Mouse (Mus musculus) mouse embryonic stem cell (cell line): ENCODE data around the gene Cdipt.

Experiments
- in situ Hi-C, 2 experiments: fragments of 300-500 bp; cut with MboI; formaldehyde crosslinking; loops; 1 replicate in 1 of 2; 3 replicates in 1 of 2; pipeline ENCODE4 v1.14.3; 2019 to 2020; ENCODE audit warnings: low sequenced_read_pairs in 2 of 2, low pct_unique_long_range_greater_than_20kb in 1 of 2, mixed read lengths in 1 of 2; ENCODE audit not compliant: unreplicated experiment in 1 of 2

The Cdipt gene

GRCm38 (mm10) chr7:127007313-127008024 lies 31.8 kb downstream of the Cdipt start:
- in situ Hi-C loops, result no loop called here

GRCm38 (mm10) chr7:127008239-127009019 lies 32.7 kb downstream of the Cdipt start:
- in situ Hi-C loops, result no loop called here

- in situ Hi-C loops, result no loop called here
Measured at GRCm38 (mm10) chr7:127009307-127010085, 33.8 kb downstream of the Cdipt start.

- in situ Hi-C loops, result no loop called here
Measured at GRCm38 (mm10) chr7:127011051-127011450, 35.3 kb downstream of the Cdipt start.

GRCm38 (mm10) chr7:127011717-127012116 lies 36.0 kb downstream of the Cdipt start:
- in situ Hi-C loops, result no loop called here

GRCm38 (mm10) chr7:127012374-127012773 lies 36.7 kb downstream of the Cdipt start:
- in situ Hi-C loops, result no loop called here

- in situ Hi-C loops, result no loop called here
Measured at GRCm38 (mm10) chr7:127012845-127013244, 37.1 kb downstream of the Cdipt start.

GRCm38 (mm10) chr7:127013385-127013784 lies 37.7 kb downstream of the Cdipt start:
- in situ Hi-C loops, result no loop called here

- in situ Hi-C loops, result no loop called here
Measured at GRCm38 (mm10) chr7:127014320-127014719, 38.6 kb downstream of the Cdipt start, which contains the start of gene Mvp. Gene Mvp (minus strand): TSS chr7:127014621.

- in situ Hi-C loops, result no loop called here
Measured at GRCm38 (mm10) chr7:127014993-127015392, 39.3 kb downstream of the Cdipt start.

- in situ Hi-C loops, result no loop called here
Measured at GRCm38 (mm10) chr7:127016081-127016480, 40.4 kb downstream of the Cdipt start.

- in situ Hi-C loops, result no loop called here
Measured at GRCm38 (mm10) chr7:127016481-127016485, 40.6 kb downstream of the Cdipt start, which contains the start of gene Pagr1b. Gene Pagr1b (minus strand): TSS chr7:127016484.

GRCm38 (mm10) chr7:127016486-127016938 lies 40.8 kb downstream of the Cdipt start:
- in situ Hi-C loops, result no loop called here

GRCm38 (mm10) chr7:127016971-127017949 lies 41.5 kb downstream of the Cdipt start, which contains the start of gene Pagr1a:
Gene Pagr1a (minus strand): TSS chr7:127017352.
- in situ Hi-C loops, result no loop called here

- in situ Hi-C loops, result no loop called here
Measured at GRCm38 (mm10) chr7:127017950-127018345, 42.2 kb downstream of the Cdipt start.

GRCm38 (mm10) chr7:127018416-127019305 lies 42.9 kb downstream of the Cdipt start:
- in situ Hi-C loops, result no loop called here

- in situ Hi-C loops, result no loop called here
Measured at GRCm38 (mm10) chr7:127019306-127019960, 43.7 kb downstream of the Cdipt start.
